Mouse (Mus musculus): ENCODE data around the gene Suco. TPM values are rescaled to one million over a fixed set of nuclear protein-coding genes. Genes with fewer than 3 reads are reported as not detected.

Suco gene
- total and polyA plus RNA-seq, 3 experiments = 6.4 to 6.8 TPM; not detected in 1

DNA sequence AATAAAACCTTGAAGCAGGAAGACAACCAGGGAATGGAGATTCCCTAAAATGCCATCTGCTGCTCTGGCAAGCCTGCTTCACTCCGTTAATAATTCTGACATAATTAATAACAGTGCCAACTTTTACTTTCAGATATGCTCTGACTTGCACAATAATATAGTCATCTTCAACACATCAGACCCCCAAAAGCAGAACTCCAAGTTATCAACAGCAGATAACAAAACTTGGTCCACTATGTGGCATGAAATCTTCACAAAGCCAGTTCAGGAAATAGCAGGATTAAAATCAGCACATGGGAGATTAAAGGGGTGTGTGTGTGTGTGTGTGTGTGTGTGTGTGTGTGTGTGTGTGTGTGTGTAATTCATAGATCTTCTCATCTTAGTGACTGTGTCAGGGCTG is 9.3 kb upstream of the Suco start (continued):
- TF ChIP-seq NRF1 (IDR thresholded peaks at IDR 0.05; ENCODE audit: insufficient read depth, low read depth, low read length, poor library complexity, severe bottlenecking) (no peak), GATA1 (IDR thresholded peaks at IDR 0.05; ENCODE audit: low read depth, low read length) (peak; percentile 75), SIN3A (IDR thresholded peaks at IDR 0.05; ENCODE audit: low read length) (0 out of 2 replicates have a peak, but pooled peaks have one; percentile 19), JUND (IDR thresholded peaks at IDR 0.05; ENCODE audit: low read depth, low read length) (no peak), BHLHE40 (IDR thresholded peaks at IDR 0.05; ENCODE audit: borderline replicate concordance, low read depth, low read length) (0 out of 2 replicates have a peak, but pooled peaks have one; percentile 16), NELFE (IDR thresholded peaks at IDR 0.05; ENCODE audit: low read depth, low read length) (no peak), SMC3 (IDR thresholded peaks at IDR 0.05; ENCODE audit: low read depth, low read length) (no peak), MEF2A (IDR thresholded peaks at IDR 0.05; ENCODE audit: extremely low read depth, insufficient replicate concordance, low read depth, low read length, poor library complexity, severe bottlenecking) (no peak), MYB (IDR thresholded peaks at IDR 0.05; ENCODE audit: low read depth, low read length) (no peak), ZC3H11A (IDR thresholded peaks at IDR 0.05; ENCODE audit: low read depth, low read length) (no peak), CHD1 (IDR thresholded peaks at IDR 0.05; ENCODE audit: low read depth, low read length) (no peak), MYC (IDR thresholded peaks at IDR 0.05; ENCODE audit: low read depth, low read length) (no peak), ETS1 (IDR thresholded peaks at IDR 0.05; ENCODE audit: low read depth, low read length) (peak; percentile 79), USF1 (IDR thresholded peaks at IDR 0.05; ENCODE audit: low read depth, low read length) (no peak), HCFC1 (IDR thresholded peaks at IDR 0.05; ENCODE audit: low read depth, low read length) (no peak), GABPA (IDR thresholded peaks at IDR 0.05; ENCODE audit: low read depth, low read length) (no peak), TCF12 (IDR thresholded peaks at IDR 0.05; ENCODE audit: low read depth, low read length) (peak; percentile 62; the same call in 1 of the 2 replicates), CHD2 (IDR thresholded peaks at IDR 0.05; ENCODE audit: low read length) (no peak), E2F4 (IDR thresholded peaks at IDR 0.05; ENCODE audit: borderline replicate concordance, low read depth, low read length) (no peak), UBTF (IDR thresholded peaks at IDR 0.05; ENCODE audit: borderline replicate concordance, insufficient read depth, low read depth, low read length) (no peak), POLR2AphosphoS5 (IDR thresholded peaks at IDR 0.05; ENCODE audit: borderline replicate concordance, low read depth, low read length) (no peak), ZKSCAN1 (IDR thresholded peaks at IDR 0.05; ENCODE audit: low read depth, low read length) (no peak), RCOR1 (IDR thresholded peaks at IDR 0.05; ENCODE audit: low read depth, low read length) (peak; percentile 74), ZMIZ1 (IDR thresholded peaks at IDR 0.05; ENCODE audit: low read depth, low read length) (no peak)

Data from MEL (cell line).